Mouse (Mus musculus): ENCODE results near the gene Auts2. TPM values are rescaled to one million over a fixed set of nuclear protein-coding genes. Genes with fewer than 3 reads are reported as not detected.

The Auts2 gene
- total RNA-seq, 2 experiments from 2014 or later, result 20.4 TPM

GRCm38 (mm10) chr5:132013296-132013695, 529.8 kb downstream of the Auts2 start:
- DNase-seq (ENCODE audit: low spot score), result no peak

- DNase-seq (ENCODE audit: low spot score), result no peak
Observed at GRCm38 (mm10) chr5:132011795-132012194, 531.3 kb downstream of the Auts2 start.

GRCm38 (mm10) chr5:132008703-132009222, 534.4 kb downstream of the Auts2 start:
- no peak for DNase-seq (ENCODE audit: low spot score)

DNA sequence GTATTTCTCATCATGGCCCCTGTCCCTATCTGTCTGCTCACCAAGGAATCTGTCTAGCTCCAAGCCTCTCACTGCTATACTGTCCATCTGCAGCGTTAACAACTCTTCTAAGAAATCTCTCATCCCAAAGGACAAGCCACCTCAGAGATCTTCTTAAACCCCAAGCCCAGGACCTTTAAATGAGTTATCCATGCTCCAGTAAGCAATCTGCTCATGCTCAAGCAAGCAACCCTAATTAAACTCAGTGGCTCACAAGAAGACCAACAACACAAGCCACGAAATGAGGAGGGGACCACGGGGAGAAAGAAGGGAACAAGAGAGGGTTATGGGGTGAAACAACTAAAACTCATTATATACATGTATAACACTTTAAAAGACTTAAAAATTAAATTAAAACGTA, 535.2 kb downstream of the Auts2 start:
- no peak for DNase-seq (ENCODE audit: low spot score)

- no peak for DNase-seq (ENCODE audit: low spot score)
Observed at GRCm38 (mm10) chr5:131992681-131993211, 550.4 kb downstream of the Auts2 start.

- DNase-seq (ENCODE audit: low spot score), result no peak
Observed at GRCm38 (mm10) chr5:131992268-131992667, 550.9 kb downstream of the Auts2 start.

- no peak for DNase-seq (ENCODE audit: low spot score)
Observed at GRCm38 (mm10) chr5:131990532-131990931, 552.6 kb downstream of the Auts2 start.

- DNase-seq (ENCODE audit: low spot score), result no peak
Observed at GRCm38 (mm10) chr5:131981451-131981850, 561.7 kb downstream of the Auts2 start.

DNA sequence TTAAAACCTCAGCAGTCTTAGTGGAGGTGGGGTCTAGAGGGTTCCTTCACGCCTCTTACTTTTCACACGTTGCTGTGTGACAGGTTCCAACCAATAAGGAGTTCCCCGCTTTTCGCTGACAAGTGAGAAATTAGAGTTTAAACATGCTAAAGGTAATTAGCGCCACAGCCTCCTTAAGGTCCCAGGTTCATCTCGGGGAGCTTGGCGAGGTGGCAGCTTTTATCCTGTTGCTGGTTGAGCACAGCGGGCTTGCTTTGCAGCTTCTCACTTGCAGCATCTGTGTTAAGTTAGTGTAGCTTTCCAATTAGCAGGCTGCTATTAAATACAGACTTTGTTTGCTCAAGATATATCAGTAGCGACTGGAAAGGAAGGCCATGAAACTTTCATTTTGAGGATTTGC, 564.2 kb downstream of the Auts2 start:
- DNase-seq (ENCODE audit: low spot score), result no peak

DNA sequence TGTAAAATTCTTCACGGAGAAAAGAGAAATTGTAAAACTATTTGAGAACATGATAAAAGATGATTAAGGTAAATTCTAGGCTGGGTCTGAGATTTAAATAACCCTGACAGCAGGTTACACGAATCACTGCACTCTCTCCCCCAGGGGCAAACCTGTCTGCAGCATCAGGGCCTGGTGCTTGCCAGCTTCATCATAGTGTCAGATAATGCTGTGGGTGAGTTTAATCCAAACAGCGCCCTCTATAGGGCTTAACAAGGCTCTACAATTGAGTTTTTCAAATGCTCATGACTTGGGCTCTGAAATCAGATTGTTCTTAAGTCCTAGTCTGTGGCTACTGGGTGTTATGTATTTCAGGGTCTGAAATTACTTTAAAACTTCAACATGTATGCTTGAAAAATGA, 565.6 kb downstream of the Auts2 start:
- no peak for DNase-seq (ENCODE audit: low spot score)

DNA sequence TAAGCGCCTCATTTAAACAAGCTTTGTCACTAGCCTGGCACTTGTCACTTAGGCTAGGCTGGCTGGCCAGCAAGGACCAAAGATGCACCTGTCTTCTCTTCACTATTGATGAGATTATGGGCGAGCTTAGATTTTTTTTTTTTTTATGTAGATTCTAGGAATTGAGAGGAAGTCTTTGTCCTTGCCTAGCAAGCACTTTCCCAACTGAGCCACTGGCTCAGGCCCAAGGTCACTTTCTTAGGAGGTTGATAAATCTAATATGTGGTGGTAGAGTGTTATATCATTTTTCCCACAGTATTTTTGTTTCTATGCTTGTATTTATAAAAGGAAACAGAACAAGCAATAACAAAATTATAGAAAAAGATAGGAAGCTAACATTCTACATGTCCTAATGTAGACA, 571.2 kb downstream of the Auts2 start:
- no peak for DNase-seq (ENCODE audit: low spot score)

DNA sequence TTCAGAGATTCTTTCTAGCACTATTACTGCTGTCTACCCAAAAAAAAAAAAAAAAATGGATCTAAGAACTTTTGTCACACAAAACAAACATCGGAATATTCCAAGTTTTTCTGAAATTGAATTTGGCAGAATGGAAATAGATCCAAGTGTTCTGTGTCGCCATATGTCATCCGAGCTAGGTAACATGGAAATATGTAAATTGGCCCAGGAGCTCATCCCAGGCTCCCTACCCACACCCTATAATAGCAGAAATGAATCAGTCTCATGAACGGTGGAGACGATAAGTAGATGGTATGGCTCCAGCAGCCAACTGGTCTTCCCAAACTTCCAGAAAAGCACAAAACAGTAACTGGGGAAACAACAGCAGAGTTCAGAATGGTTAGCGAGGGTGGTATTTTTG, 577.6 kb downstream of the Auts2 start:
- no peak for DNase-seq (ENCODE audit: low spot score)

- no peak for DNase-seq (ENCODE audit: low spot score)
Observed at GRCm38 (mm10) chr5:131963565-131963964, 579.6 kb downstream of the Auts2 start.

- DNase-seq (ENCODE audit: low spot score), result no peak
Observed at GRCm38 (mm10) chr5:131961859-131962258, 581.3 kb downstream of the Auts2 start.

- no peak for DNase-seq (ENCODE audit: low spot score)
Observed at GRCm38 (mm10) chr5:131960432-131960831, 582.7 kb downstream of the Auts2 start.

- no peak for DNase-seq (ENCODE audit: low spot score)
Observed at GRCm38 (mm10) chr5:131956998-131957397, 586.1 kb downstream of the Auts2 start.

DNA sequence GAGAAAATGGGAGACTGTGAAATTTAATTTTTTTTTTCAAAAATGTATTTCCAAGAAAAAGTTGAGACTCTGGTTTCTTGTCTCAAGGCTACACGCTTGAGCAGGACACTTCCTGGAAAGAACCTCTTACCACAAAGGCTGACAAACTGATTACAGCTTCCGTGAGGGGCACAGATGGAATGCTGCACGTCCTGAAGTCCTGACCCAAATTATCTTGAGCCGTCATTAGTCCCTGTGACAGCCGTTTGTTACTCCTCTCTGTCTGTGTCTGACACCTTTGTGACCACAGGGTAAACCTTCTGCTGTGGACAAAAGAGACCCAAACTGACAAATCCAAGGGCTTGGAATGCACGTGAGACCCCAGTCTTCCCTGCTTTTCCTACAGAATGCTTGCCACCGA, 587.1 kb downstream of the Auts2 start:
- DNase-seq (ENCODE audit: low spot score), result no peak

DNA sequence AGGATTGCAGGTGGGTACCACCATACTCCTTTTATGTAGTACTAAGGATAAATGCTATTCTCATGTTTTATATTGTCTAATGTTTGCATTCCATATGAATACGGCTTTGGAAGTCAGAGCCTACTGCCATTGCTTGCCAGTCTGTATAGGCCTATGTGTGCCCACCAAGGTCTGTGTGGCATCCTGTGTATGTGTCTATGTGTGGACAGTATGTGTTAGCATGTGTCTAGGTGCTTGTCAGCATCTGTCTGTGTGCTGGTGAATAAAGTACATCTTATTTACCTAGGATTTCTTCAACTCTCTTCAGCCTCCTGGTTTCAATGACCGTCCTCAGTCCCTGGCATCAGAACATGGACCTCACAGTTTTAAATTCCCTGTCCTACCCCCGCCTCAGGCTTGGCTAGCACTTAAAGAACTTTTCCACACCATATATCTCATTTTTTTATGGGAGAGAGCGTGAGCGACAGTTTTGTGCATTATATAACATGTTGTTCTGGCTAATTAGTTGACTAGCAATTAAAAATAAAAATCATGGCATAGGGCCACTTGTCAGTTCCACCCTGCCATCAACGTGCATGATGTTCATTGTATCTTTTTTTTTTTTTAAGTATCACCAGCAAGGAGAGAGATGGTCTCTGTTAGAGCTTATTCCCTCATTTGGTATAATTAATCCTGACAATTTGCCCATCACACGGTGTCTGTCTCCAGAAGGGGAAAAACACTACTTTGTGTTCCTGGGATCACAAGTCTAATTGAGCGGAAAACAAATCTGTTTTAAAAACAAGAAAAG, 587.7 kb downstream of the Auts2 start:
- DNase-seq (ENCODE audit: low spot score), result no peak

- DNase-seq (ENCODE audit: low spot score), result no peak
Observed at GRCm38 (mm10) chr5:131948571-131949151, 594.5 kb downstream of the Auts2 start.

DNA sequence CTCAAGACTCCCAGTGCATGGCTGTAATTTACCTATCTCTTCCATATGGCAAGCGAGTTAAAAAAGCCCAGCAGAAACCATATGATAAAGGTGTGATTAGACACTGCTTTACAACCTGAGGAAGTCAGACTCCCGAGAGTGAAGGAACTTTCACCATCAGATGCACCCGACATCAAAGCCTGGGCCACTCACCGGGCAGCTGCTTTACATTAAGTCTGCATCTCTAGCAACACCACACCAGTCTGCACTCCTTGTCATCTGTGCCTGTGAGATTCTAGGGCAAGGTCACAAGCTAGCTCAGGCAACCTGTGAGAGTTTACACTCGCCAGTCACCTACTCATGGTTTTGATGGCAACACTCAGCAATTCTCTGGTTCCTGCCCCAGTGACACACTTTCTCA, 596.3 kb downstream of the Auts2 start:
- no peak for DNase-seq (ENCODE audit: low spot score)

DNA sequence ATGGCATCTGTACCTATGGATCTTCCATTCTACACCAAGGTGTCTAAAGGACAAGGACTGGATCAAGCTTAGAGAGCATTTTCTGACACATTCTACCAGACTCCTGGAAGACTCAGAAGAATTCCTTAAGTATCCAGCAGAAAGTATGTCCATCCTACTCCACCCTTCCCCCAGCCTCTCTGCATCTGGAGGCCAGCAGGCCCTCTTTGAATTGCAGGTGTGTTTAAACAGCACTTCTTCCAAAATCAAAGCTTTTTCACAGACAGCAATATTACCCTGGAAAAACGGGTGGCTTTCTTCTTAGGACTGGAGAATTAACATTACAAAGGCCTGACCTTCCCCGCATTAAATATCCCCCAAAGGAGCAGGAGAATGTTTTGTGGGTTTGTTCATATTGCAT, 598.4 kb downstream of the Auts2 start:
- DNase-seq (ENCODE audit: low spot score), result no peak

GRCm38 (mm10) chr5:131928696-131929095, 614.4 kb downstream of the Auts2 start:
- DNase-seq (ENCODE audit: low spot score), result no peak

GRCm38 (mm10) chr5:131922759-131923158, 620.4 kb downstream of the Auts2 start:
- no peak for DNase-seq (ENCODE audit: low spot score)
